Mouse (Mus musculus): Measurements from ENCODE around the gene Zfand6. TPM values are rescaled to one million over a fixed set of nuclear protein-coding genes. Genes with fewer than 3 reads are reported as not detected.

Gene Zfand6
- polyA plus RNA-seq, 1 experiment from 2014 or later, result 162 TPM

DNA sequence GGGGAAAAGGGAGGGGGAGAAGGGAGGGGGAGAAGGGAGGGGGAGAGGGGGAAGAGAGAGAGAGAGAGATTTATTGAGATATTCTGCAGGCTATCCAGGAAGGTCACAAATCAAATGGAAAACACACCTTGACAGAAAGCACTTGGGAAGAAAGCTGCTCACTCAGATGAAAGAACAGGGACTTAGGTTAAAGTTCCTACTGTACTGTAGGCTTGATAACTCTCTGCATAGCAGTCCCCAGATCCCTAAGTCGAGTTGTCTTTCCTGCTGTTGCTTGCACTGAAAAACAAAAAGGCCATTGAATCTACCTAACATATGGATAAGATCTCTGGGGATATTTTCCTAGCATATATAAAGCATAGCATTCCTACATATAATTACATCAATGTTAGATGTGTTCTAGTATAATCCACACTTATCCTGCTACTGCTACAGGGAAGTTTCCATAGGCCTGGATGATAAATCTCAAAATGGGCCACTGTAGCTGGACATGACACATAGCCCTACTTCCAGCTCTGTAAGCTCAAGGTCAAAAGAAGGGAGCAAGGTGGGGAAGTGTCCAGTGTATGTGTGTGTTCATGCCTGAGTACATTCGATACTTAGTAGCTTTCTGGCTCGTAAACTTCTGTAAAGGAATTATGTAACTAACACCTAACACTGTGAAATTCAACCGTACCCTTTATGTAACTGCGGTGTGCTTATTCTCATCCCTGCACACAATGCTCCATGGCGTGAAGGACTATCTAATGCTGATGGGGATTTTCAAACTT, 47.4 kb downstream of the Zfand6 start:
- 0 out of 2 replicates have a peak, but pooled peaks cover 1% of the 10 kb centered on the region for H3K36me3 ChIP-seq
- H3K4me1 ChIP-seq, result peaks cover 3% of the 10 kb centered on the region; the same call in 1 of the 2 replicates
- H3K9me3 ChIP-seq (replicated peaks), result no peaks in the 10 kb centered on the region
- no peak overlapping the region for H3K27ac ChIP-seq (replicated peaks)
- no peaks in the 10 kb centered on the region for H3K27me3 ChIP-seq (ENCODE audit: low read depth, poor library complexity, severe bottlenecking)
- no peak overlapping the region for H3K4me3 ChIP-seq
- DNase-seq (ENCODE audit: low spot score), result no peak
- WGBS, result 87% methylated on average over 6 of the region's 6 CpGs

DNA sequence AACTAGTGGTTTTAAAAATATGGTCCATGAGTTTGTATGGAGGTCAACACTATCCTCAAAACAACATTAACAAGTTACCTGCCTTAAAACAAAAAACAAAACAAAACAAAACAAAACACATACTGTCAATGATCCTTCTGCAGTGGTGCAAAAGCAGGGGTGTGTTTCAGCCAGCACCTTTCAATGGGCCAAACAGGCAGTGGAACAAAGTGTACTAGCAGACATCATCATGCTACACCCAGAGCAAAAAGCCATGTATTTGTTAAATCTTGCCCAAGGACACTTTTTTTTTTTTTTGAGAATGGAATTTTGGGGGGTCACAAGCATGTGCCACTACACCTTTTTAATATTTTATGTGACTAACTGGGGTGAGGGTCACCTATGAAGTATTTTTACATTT, 52.8 kb downstream of the Zfand6 start:
- DNase-seq (ENCODE audit: low spot score), result no peak
- H3K9me3 ChIP-seq (replicated peaks), result no peaks in the 10 kb centered on the region
- H3K27ac ChIP-seq (replicated peaks), result no peak overlapping the region
- no peak overlapping the region for H3K4me3 ChIP-seq
- no peaks in the 10 kb centered on the region for H3K27me3 ChIP-seq (ENCODE audit: low read depth, poor library complexity, severe bottlenecking)
- peaks cover 12% of the 10 kb centered on the region for H3K36me3 ChIP-seq
- H3K4me1 ChIP-seq, result peaks cover 7% of the 10 kb centered on the region; the same call in 1 of the 2 replicates

DNA sequence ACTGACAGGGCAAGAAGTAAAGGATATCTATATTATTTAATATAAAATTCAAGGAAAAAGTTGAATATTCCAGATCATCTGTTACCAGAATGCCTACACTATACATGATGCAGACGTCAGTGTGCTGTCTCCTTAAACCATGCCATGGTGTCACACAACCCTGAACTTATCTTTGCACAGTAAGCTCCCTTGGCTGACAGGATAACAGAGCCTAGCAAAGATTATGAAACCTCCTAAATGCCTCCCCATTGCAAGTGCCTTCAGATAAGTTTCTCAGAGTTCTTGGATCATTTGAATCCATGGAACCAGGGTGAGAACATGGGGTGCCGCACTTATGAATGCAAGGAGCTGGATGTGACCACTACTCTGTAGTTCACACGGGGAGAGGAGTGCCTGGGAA, 57.9 kb downstream of the Zfand6 start:
- no peak overlapping the region for H3K27ac ChIP-seq (replicated peaks)
- no peak for DNase-seq (ENCODE audit: low spot score)
- H3K9me3 ChIP-seq (replicated peaks), result no peaks in the 10 kb centered on the region; the same call in 1 of the 2 replicates
- WGBS, result 90% methylated on average over 3 of the region's 3 CpGs
- peaks cover 45% of the 10 kb centered on the region for H3K36me3 ChIP-seq
- H3K4me1 ChIP-seq, result peaks cover 4% of the 10 kb centered on the region; the same call in 1 of the 2 replicates
- no peaks in the 10 kb centered on the region for H3K27me3 ChIP-seq (ENCODE audit: low read depth, poor library complexity, severe bottlenecking)
- no peak overlapping the region for H3K4me3 ChIP-seq

DNA sequence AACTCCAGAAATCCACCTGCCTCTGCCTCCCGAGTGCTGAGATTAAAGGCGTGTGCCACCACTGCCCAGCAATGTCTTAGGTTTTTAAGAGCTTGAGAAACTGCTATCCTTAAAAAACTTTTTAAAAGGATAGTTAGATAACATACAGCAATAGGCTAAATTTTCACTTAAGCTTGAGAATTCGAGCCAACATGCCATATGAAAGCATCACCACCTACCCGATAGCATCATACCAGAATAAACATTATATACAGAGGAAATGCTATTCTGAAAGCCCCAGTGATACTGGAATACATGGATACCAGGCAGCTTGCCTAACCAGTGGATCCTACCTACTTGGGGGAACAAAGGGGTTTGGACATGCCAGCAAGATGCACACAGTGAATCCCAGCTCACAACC, 66.0 kb downstream of the Zfand6 start:
- DNase-seq (ENCODE audit: low spot score), result no peak
- H3K27ac ChIP-seq (replicated peaks), result no peak overlapping the region
- 95% methylated on average over 4 of the region's 4 CpGs for WGBS
- no peaks in the 10 kb centered on the region for H3K27me3 ChIP-seq (ENCODE audit: low read depth, poor library complexity, severe bottlenecking)
- no peak overlapping the region for H3K4me3 ChIP-seq
- H3K9me3 ChIP-seq (replicated peaks), result no peaks in the 10 kb centered on the region; the same call in 1 of the 2 replicates
- H3K4me1 ChIP-seq, result no peaks in the 10 kb centered on the region
- peaks cover 59% of the 10 kb centered on the region for H3K36me3 ChIP-seq

DNA sequence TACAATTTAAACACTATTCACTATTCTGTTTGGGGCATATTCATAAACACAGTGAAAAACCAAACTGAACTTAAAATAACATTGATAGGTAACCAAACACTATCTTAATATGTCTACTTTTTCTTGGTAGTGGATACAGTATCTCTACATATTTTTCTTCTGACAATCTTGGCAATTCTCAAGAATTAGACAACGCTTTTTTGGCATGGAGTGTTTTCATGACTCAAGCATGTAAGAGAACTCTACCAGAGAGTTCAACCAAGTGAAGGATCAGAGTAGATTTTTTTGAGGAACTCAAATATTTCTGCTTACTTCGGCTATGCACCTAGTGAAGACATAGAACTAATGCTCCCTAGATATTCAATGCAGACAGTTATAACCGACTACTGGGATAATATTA, 68.8 kb downstream of the Zfand6 start:
- H3K36me3 ChIP-seq, result peaks cover 69% of the 10 kb centered on the region

DNA sequence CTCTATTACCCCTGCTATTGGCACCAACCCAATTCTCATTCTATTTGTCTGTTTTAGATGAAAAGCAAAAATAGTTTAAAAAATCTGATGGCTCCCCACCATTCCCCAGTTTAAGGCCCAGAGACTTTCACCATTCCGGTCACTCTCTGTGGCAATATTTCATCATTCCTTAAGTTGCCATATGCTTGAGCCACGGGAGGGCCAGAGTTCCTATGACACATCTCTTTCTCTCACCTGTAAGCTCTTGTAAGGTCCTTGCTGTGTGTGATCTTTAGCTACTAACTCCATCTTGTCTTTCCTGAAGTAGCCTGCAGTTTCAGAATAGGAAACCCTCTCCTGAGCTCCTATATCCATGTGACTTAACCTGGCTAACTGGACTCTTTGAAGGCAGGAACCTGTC, 70.8 kb downstream of the Zfand6 start:
- Histone ChIP-seq H3K4me1 (no peaks in the 10 kb centered on the region), H3K36me3 (peaks cover 55% of the 10 kb centered on the region), H3K9me3 (replicated peaks) (no peaks in the 10 kb centered on the region), H3K27me3 (ENCODE audit: low read depth, poor library complexity, severe bottlenecking) (no peaks in the 10 kb centered on the region), H3K4me3 (no peak overlapping the region), H3K27ac (replicated peaks) (no peak overlapping the region)
- DNase-seq (ENCODE audit: low spot score), result no peak
- WGBS, result 88% methylated on average over 2 of the region's 2 CpGs

More for the DNA sequence above, 68.8 kb downstream of the Zfand6 start:
- Histone ChIP-seq H3K27ac (replicated peaks) (no peak overlapping the region), H3K4me3 (no peak overlapping the region), H3K4me1 (no peaks in the 10 kb centered on the region), H3K27me3 (ENCODE audit: low read depth, poor library complexity, severe bottlenecking) (no peaks in the 10 kb centered on the region), H3K9me3 (replicated peaks) (no peaks in the 10 kb centered on the region; the same call in 1 of the 2 replicates)
- WGBS, result 94% methylated on average over 3 of the region's 3 CpGs
- no peak for DNase-seq (ENCODE audit: low spot score)

DNA sequence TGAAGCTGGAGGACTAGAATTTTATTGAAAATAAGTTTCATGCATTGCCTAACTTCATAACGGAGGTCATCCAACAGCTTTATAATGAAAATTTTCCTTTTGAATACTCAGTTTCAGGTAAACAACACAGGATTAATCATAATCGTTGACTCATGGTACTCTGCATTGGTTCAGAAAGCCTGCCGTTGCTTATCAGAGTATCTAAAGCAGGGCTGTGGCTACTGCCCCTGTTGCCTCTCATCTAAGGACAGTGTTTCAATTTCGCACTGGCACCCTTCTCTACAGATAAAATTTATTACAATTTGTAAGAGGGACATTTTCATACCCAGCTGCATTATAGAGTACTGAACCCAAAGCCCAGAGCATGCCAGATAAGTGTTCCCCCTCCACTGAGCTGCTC, 77.3 kb downstream of the Zfand6 start:
- H3K4me3 ChIP-seq, result no peak overlapping the region
- 89% methylated on average over 4 of the region's 4 CpGs for WGBS
- DNase-seq (ENCODE audit: low spot score), result no peak
- no peaks in the 10 kb centered on the region for H3K9me3 ChIP-seq (replicated peaks)
- H3K27me3 ChIP-seq (ENCODE audit: low read depth, poor library complexity, severe bottlenecking), result no peaks in the 10 kb centered on the region
- H3K27ac ChIP-seq (replicated peaks), result no peak overlapping the region
- H3K36me3 ChIP-seq, result peaks cover 17% of the 10 kb centered on the region
- H3K4me1 ChIP-seq, result no peaks in the 10 kb centered on the region

DNA sequence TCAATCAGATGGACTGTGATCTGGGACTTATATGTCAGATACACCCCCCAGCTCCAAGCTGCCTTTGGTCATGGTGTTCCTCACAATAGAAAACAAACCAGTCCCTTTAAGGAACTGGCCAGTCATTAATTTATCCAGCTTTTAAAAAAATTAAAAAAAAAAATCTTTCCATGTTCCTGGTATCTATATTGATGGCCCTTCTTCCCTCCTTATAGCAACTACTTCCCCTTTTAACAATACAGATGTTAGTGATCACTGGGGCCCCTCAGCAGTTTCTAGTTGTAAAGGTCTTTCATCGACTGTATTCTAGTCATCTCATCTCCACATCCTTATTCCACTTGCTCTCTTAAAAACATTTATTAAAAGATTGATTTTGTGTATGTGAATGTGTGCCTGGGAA, 78.2 kb downstream of the Zfand6 start:
- no peak overlapping the region for H3K4me3 ChIP-seq
- 89% methylated on average over 1 of the region's 1 CpGs for WGBS
- no peak for DNase-seq (ENCODE audit: low spot score)
- no peak overlapping the region for H3K27ac ChIP-seq (replicated peaks)
- peaks cover 10% of the 10 kb centered on the region; the same call in 1 of the 2 replicates for H3K36me3 ChIP-seq
- H3K4me1 ChIP-seq, result peaks cover 2% of the 10 kb centered on the region
- H3K27me3 ChIP-seq (ENCODE audit: low read depth, poor library complexity, severe bottlenecking), result no peaks in the 10 kb centered on the region
- no peaks in the 10 kb centered on the region for H3K9me3 ChIP-seq (replicated peaks)

DNA sequence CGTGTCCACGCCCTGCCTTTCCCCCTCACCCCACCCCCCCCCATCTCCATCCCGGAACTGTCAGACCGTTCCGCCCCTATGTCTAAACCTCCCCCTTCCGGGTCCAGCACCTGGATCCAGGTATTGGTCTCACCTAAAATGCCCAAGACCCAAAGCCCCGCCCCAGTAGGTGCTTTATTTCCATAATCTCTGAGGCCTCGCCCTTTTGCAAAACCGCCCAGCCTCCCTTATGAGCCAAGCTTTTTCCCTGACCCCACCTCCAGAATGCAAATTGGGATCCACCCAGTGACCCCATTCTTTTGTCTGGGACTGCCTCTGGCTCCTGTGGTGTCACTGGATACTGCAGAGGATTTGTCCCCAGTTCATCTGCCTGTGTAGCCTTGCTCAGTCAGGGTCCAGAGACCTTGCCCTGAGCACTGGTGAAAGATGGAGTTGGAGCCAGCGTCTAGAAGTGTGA, 83.4 kb downstream of the Zfand6 start, which contains the start of gene Fah:
TSS of gene Fah (minus strand) at position 430 of the 457 bp plus-strand sequence.
- peaks cover 11% of the 10 kb centered on the region for H3K27me3 ChIP-seq (ENCODE audit: low read depth, poor library complexity, severe bottlenecking)
- H3K4me1 ChIP-seq, result peaks cover 21% of the 10 kb centered on the region
- H3K4me3 ChIP-seq, result peak within 1 kb of the TSS; percentile 75
- WGBS, result 0% methylated on average over 10 of the region's 10 CpGs
- H3K27ac ChIP-seq (replicated peaks), result peak within 1 kb of the TSS; percentile 79
- no peaks in the 10 kb centered on the region for H3K36me3 ChIP-seq
- no peaks in the 10 kb centered on the region for H3K9me3 ChIP-seq (replicated peaks)
- peak; percentile 62 for DNase-seq (ENCODE audit: low spot score)

DNA sequence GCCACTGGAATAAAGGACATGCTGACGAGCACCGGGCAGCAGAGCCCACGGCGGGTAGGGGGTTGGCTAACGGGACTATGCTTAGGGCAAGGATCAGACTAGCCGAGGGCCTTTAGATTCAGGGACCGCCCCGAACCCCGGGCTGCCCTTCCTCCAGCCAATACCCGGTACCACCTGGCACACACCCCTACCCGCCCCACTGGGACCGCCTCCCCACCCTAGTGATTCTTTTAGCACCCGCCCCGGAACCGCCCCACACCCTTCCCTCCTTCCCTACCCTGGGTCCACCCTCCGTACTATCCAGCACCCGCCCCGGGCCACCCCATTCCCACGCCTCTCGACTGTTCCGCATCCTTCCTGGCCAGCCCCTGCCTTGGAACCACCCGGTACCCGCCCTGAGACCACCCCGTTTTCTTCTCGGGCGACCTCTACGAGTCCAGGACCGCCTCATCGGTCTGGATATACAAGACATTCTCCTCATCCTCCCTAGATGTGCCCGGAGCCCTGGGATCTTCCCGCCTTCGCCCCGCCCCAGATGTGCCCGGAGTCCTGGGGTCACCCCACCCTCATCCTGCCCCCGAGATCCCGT, 84.0 kb downstream of the Zfand6 start:
- no peaks in the 10 kb centered on the region for H3K36me3 ChIP-seq
- 1% methylated on average over 36 of the region's 36 CpGs for WGBS
- DNase-seq (ENCODE audit: low spot score), result peak; percentile 56
- peak overlapping the region; percentile 79 for H3K27ac ChIP-seq (replicated peaks)
- peaks cover 11% of the 10 kb centered on the region for H3K27me3 ChIP-seq (ENCODE audit: low read depth, poor library complexity, severe bottlenecking)
- H3K4me1 ChIP-seq, result peaks cover 21% of the 10 kb centered on the region
- H3K4me3 ChIP-seq, result peak overlapping the region; percentile 75
- H3K9me3 ChIP-seq (replicated peaks), result no peaks in the 10 kb centered on the region

DNA sequence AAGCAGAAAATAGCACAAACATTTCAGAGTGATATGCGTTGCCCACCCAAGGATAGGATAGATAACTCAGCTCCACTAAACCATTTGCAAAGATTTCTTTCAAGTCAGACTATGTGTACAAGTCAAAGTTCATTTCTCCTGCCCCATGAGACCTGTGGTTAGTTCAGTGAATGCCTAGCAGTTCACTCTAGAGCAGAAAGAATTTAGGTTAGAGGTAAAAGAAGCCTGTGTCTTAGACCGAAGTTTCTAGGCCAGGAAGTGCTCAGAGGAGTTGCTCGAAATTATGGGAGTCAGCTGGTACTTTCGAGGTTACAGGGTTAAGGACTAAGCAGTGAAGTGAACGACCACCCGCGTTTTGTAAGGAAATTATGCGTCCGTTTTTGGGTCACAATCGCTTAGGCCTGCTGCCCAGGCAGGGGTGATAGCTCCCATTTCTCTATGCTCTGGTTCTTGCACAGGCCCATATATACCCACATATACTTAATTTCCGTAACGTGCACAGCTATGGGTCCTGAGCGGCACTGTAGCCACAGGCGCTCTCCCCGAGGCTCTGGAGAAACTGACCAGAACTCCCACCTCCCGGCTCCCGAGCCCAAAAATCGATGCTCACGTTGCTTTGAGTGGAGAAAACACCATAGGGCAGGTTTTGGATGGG, 84.6 kb downstream of the Zfand6 start:
- H3K27me3 ChIP-seq (ENCODE audit: low read depth, poor library complexity, severe bottlenecking), result peaks cover 11% of the 10 kb centered on the region
- H3K4me3 ChIP-seq, result peak overlapping the region; percentile 75
- H3K4me1 ChIP-seq, result peaks cover 21% of the 10 kb centered on the region
- no peaks in the 10 kb centered on the region for H3K36me3 ChIP-seq
- DNase-seq (ENCODE audit: low spot score), result peak; percentile 30
- H3K9me3 ChIP-seq (replicated peaks), result no peaks in the 10 kb centered on the region
- peak overlapping the region; percentile 79 for H3K27ac ChIP-seq (replicated peaks)
- WGBS, result 11% methylated on average over 19 of the region's 19 CpGs

DNA sequence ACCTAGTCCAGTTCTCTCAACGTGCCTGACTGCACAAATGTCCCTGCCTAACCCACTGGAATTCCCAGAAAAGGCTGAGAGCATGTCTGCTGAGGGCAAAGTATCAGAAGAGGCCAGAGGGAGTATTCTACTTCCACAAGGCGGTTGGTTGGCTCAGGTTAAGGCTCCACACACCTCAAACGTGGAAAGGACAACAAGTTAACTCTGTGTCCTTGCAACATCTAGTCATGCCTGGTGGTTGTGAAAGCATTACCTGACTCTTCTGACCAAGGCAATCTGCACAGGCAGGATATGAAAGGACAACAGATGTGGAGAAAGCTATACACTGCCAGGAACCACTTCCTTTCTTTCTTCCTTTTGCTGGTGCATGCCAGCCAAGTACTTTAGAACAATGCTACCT, 85.3 kb downstream of the Zfand6 start:
- no peak overlapping the region for H3K27ac ChIP-seq (replicated peaks)
- no peaks in the 10 kb centered on the region for H3K36me3 ChIP-seq
- 72% methylated on average over 3 of the region's 3 CpGs for WGBS
- H3K9me3 ChIP-seq (replicated peaks), result no peaks in the 10 kb centered on the region
- DNase-seq (ENCODE audit: low spot score), result no peak
- H3K4me1 ChIP-seq, result peaks cover 21% of the 10 kb centered on the region
- H3K27me3 ChIP-seq (ENCODE audit: low read depth, poor library complexity, severe bottlenecking), result peaks cover 11% of the 10 kb centered on the region
- H3K4me3 ChIP-seq, result no peak overlapping the region

DNA sequence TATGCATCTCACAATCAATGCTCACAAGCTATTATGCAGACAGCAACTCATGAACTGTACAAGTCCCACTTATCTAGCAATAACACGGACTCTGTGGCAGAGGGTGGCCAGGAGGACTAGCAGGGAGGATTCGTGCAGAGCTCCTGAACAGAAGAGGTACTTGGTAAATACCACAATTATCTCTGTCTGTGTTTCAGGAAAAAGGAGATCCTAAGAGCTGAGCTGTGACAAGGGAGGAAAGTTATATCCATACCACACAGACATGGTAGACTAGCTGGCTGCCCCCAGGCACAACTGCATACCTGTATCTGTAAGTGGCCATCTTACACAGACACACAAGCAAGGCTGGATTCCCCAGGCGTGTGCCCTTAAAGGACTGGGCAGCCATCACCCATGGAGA, 88.4 kb downstream of the Zfand6 start:
- Histone ChIP-seq H3K36me3 (no peaks in the 10 kb centered on the region), H3K9me3 (replicated peaks) (no peaks in the 10 kb centered on the region), H3K4me3 (no peak overlapping the region), H3K27me3 (ENCODE audit: low read depth, poor library complexity, severe bottlenecking) (peaks cover 11% of the 10 kb centered on the region), H3K27ac (replicated peaks) (no peak overlapping the region), H3K4me1 (peaks cover 16% of the 10 kb centered on the region)
- no peak for DNase-seq (ENCODE audit: low spot score)
- 84% methylated on average over 3 of the region's 3 CpGs for WGBS

All from midbrain, embryonic 10.5 days (tissue).